Mouse (Mus musculus): Measurements from ENCODE around the gene Washc2. TPM values are rescaled to one million over a fixed set of nuclear protein-coding genes. Genes with fewer than 3 reads are reported as not detected.
"Not testable (repeated sequence)": the region's sequence is repeated elsewhere in the genome, so short reads cannot be mapped to it uniquely, and the experiment has no call there.

The Washc2 gene
- 40.0 and 46.4 TPM in 2 replicates for polyA plus RNA-seq (2015; fragmentation: Nextera tagmentation; extraction: Ambion mirVana)

- WGBS: under 1% methylated on average over 51 of the region's 51 CpGs
- peak; percentile 98 for ATAC-seq (ENCODE audit: insufficient read depth, low FRiP score)
- peak within 1 kb of the TSS; percentile 76 for H3K27ac ChIP-seq (ENCODE audit: low read length)
- peaks cover 3% of the 10 kb centered on the region; the same call in 1 of the 2 replicates for H3K4me1 ChIP-seq (ENCODE audit: control insufficient read depth, insufficient read depth, low read length)
- peak within 1 kb of the TSS; percentile 85 for H3K4me2 ChIP-seq (ENCODE audit: low read depth, low read length)
- H3K36me3 ChIP-seq (ENCODE audit: control insufficient read depth, insufficient read depth, low read length): no peaks in the 10 kb centered on the region
- no peaks in the 10 kb centered on the region for H3K27me3 ChIP-seq (ENCODE audit: control insufficient read depth, insufficient read depth, low read length)
- no peaks in the 10 kb centered on the region for H3K9me3 ChIP-seq (replicated peaks; ENCODE audit: control insufficient read depth, low read length)
- peak within 1 kb of the TSS; percentile 92 for H3K9ac ChIP-seq (ENCODE audit: low read length)
- peak within 1 kb of the TSS; percentile 74 for H3K4me3 ChIP-seq (replicated peaks; ENCODE audit: low read length)
Observed at GRCm38 (mm10) chr6:116207729-116208534, at the start of gene Washc2. Gene Washc2 (plus strand): TSS chr6:116208038.

GRCm38 (mm10) chr6:116166383-116166782 lies 41.5 kb upstream of the Washc2 start:
- WGBS: 81% methylated on average over 1 of the region's 1 CpGs
- Histone ChIP-seq H3K9me3 (replicated peaks; ENCODE audit: control insufficient read depth, low read length) (no peaks in the 10 kb centered on the region), H3K4me2 (ENCODE audit: low read depth, low read length) (no peak overlapping the region), H3K36me3 (ENCODE audit: control insufficient read depth, insufficient read depth, low read length) (no peaks in the 10 kb centered on the region), H3K4me3 (replicated peaks; ENCODE audit: low read length) (no peak overlapping the region), H3K9ac (ENCODE audit: low read length) (no peak overlapping the region), H3K4me1 (ENCODE audit: control insufficient read depth, insufficient read depth, low read length) (no peaks in the 10 kb centered on the region), H3K27me3 (ENCODE audit: control insufficient read depth, insufficient read depth, low read length) (no peaks in the 10 kb centered on the region), H3K27ac (ENCODE audit: low read length) (no peak overlapping the region)
- no peak for ATAC-seq (ENCODE audit: insufficient read depth, low FRiP score)

GRCm38 (mm10) chr6:116173511-116174099 lies 34.2 kb upstream of the Washc2 start:
- WGBS: 82% methylated on average over 37 of the region's 37 CpGs
- H3K36me3 ChIP-seq (ENCODE audit: control insufficient read depth, insufficient read depth, low read length); H3K4me2 ChIP-seq (ENCODE audit: low read depth, low read length); H3K4me3 ChIP-seq (replicated peaks; ENCODE audit: low read length); H3K9me3 ChIP-seq (replicated peaks; ENCODE audit: control insufficient read depth, low read length); H3K4me1 ChIP-seq (ENCODE audit: control insufficient read depth, insufficient read depth, low read length); H3K27me3 ChIP-seq (ENCODE audit: control insufficient read depth, insufficient read depth, low read length); H3K27ac ChIP-seq (ENCODE audit: low read length); H3K9ac ChIP-seq (ENCODE audit: low read length); ATAC-seq (ENCODE audit: insufficient read depth, low FRiP score): not testable (repeated sequence)

GRCm38 (mm10) chr6:116178376-116178775 lies 29.5 kb upstream of the Washc2 start:
- no peak overlapping the region for H3K4me2 ChIP-seq (ENCODE audit: low read depth, low read length)
- H3K4me1 ChIP-seq (ENCODE audit: control insufficient read depth, insufficient read depth, low read length): no peaks in the 10 kb centered on the region
- H3K36me3 ChIP-seq (ENCODE audit: control insufficient read depth, insufficient read depth, low read length): no peaks in the 10 kb centered on the region
- H3K9me3 ChIP-seq (replicated peaks; ENCODE audit: control insufficient read depth, low read length): no peaks in the 10 kb centered on the region
- ATAC-seq (ENCODE audit: insufficient read depth, low FRiP score): no peak
- no peak overlapping the region for H3K27ac ChIP-seq (ENCODE audit: low read length)
- no peak overlapping the region for H3K4me3 ChIP-seq (replicated peaks; ENCODE audit: low read length)
- 87% methylated on average over 2 of the region's 2 CpGs for WGBS
- H3K9ac ChIP-seq (ENCODE audit: low read length): no peak overlapping the region
- no peaks in the 10 kb centered on the region for H3K27me3 ChIP-seq (ENCODE audit: control insufficient read depth, insufficient read depth, low read length)

- no peak overlapping the region for H3K27ac ChIP-seq (ENCODE audit: low read length)
- ATAC-seq (ENCODE audit: insufficient read depth, low FRiP score): no peak
- 65% methylated on average over 3 of the region's 3 CpGs for WGBS
- H3K4me1 ChIP-seq (ENCODE audit: control insufficient read depth, insufficient read depth, low read length): no peaks in the 10 kb centered on the region
- H3K9me3 ChIP-seq (replicated peaks; ENCODE audit: control insufficient read depth, low read length): no peaks in the 10 kb centered on the region
- no peak overlapping the region for H3K4me2 ChIP-seq (ENCODE audit: low read depth, low read length)
- H3K9ac ChIP-seq (ENCODE audit: low read length): no peak overlapping the region
- H3K27me3 ChIP-seq (ENCODE audit: control insufficient read depth, insufficient read depth, low read length): no peaks in the 10 kb centered on the region
- H3K4me3 ChIP-seq (replicated peaks; ENCODE audit: low read length): no peak overlapping the region
- H3K36me3 ChIP-seq (ENCODE audit: control insufficient read depth, insufficient read depth, low read length): no peaks in the 10 kb centered on the region
Observed at GRCm38 (mm10) chr6:116180731-116181130, 27.1 kb upstream of the Washc2 start.

GRCm38 (mm10) chr6:116183509-116183908 lies 24.3 kb upstream of the Washc2 start:
- no peaks in the 10 kb centered on the region for H3K9me3 ChIP-seq (replicated peaks; ENCODE audit: control insufficient read depth, low read length)
- H3K4me1 ChIP-seq (ENCODE audit: control insufficient read depth, insufficient read depth, low read length): no peaks in the 10 kb centered on the region
- H3K4me3 ChIP-seq (replicated peaks; ENCODE audit: low read length): no peak overlapping the region
- H3K36me3 ChIP-seq (ENCODE audit: control insufficient read depth, insufficient read depth, low read length): no peaks in the 10 kb centered on the region
- ATAC-seq (ENCODE audit: insufficient read depth, low FRiP score): no peak
- H3K27ac ChIP-seq (ENCODE audit: low read length): no peak overlapping the region
- WGBS: 87% methylated on average over 5 of the region's 5 CpGs
- H3K27me3 ChIP-seq (ENCODE audit: control insufficient read depth, insufficient read depth, low read length): no peaks in the 10 kb centered on the region
- H3K9ac ChIP-seq (ENCODE audit: low read length): no peak overlapping the region
- H3K4me2 ChIP-seq (ENCODE audit: low read depth, low read length): no peak overlapping the region

- WGBS: 34% methylated on average over 2 of the region's 2 CpGs
- Histone ChIP-seq H3K4me1 (ENCODE audit: control insufficient read depth, insufficient read depth, low read length) (peaks cover 9% of the 10 kb centered on the region; the same call in 1 of the 2 replicates), H3K4me2 (ENCODE audit: low read depth, low read length) (no peak overlapping the region), H3K27me3 (ENCODE audit: control insufficient read depth, insufficient read depth, low read length) (no peaks in the 10 kb centered on the region), H3K9ac (ENCODE audit: low read length) (no peak overlapping the region), H3K27ac (ENCODE audit: low read length) (no peak overlapping the region), H3K4me3 (replicated peaks; ENCODE audit: low read length) (no peak overlapping the region), H3K36me3 (ENCODE audit: control insufficient read depth, insufficient read depth, low read length) (no peaks in the 10 kb centered on the region), H3K9me3 (replicated peaks; ENCODE audit: control insufficient read depth, low read length) (no peaks in the 10 kb centered on the region)
- ATAC-seq (ENCODE audit: insufficient read depth, low FRiP score): no peak
Observed at GRCm38 (mm10) chr6:116186485-116186884, 21.4 kb upstream of the Washc2 start.

- no peak for ATAC-seq (ENCODE audit: insufficient read depth, low FRiP score)
- no peak overlapping the region for H3K4me2 ChIP-seq (ENCODE audit: low read depth, low read length)
- H3K27ac ChIP-seq (ENCODE audit: low read length): no peak overlapping the region
- no peak overlapping the region for H3K9ac ChIP-seq (ENCODE audit: low read length)
- H3K27me3 ChIP-seq (ENCODE audit: control insufficient read depth, insufficient read depth, low read length): no peaks in the 10 kb centered on the region
- H3K36me3 ChIP-seq (ENCODE audit: control insufficient read depth, insufficient read depth, low read length): no peaks in the 10 kb centered on the region
- H3K4me3 ChIP-seq (replicated peaks; ENCODE audit: low read length): no peak overlapping the region
- no peaks in the 10 kb centered on the region for H3K9me3 ChIP-seq (replicated peaks; ENCODE audit: control insufficient read depth, low read length)
- H3K4me1 ChIP-seq (ENCODE audit: control insufficient read depth, insufficient read depth, low read length): peaks cover 18% of the 10 kb centered on the region; the same call in 1 of the 2 replicates
- 45% methylated on average over 1 of the region's 1 CpGs for WGBS
Observed at GRCm38 (mm10) chr6:116189417-116189816, 18.4 kb upstream of the Washc2 start.

- H3K4me2 ChIP-seq (ENCODE audit: low read depth, low read length): peak overlapping the region; percentile 83
- H3K27me3 ChIP-seq (ENCODE audit: control insufficient read depth, insufficient read depth, low read length): no peaks in the 10 kb centered on the region
- no peaks in the 10 kb centered on the region for H3K9me3 ChIP-seq (replicated peaks; ENCODE audit: control insufficient read depth, low read length)
- WGBS: under 1% methylated on average over 51 of the region's 51 CpGs
- peaks cover 18% of the 10 kb centered on the region; the same call in 1 of the 2 replicates for H3K4me1 ChIP-seq (ENCODE audit: control insufficient read depth, insufficient read depth, low read length)
- peak overlapping the region; percentile 96 for H3K9ac ChIP-seq (ENCODE audit: low read length)
- ATAC-seq (ENCODE audit: insufficient read depth, low FRiP score): peak; percentile 85
- H3K27ac ChIP-seq (ENCODE audit: low read length): peak overlapping the region; percentile 74
- no peaks in the 10 kb centered on the region for H3K36me3 ChIP-seq (ENCODE audit: control insufficient read depth, insufficient read depth, low read length)
- H3K4me3 ChIP-seq (replicated peaks; ENCODE audit: low read length): peak overlapping the region; percentile 83
Observed at GRCm38 (mm10) chr6:116192809-116193311, 15.0 kb upstream of the Washc2 start.

Data from stomach, embryonic 16.5 days (tissue).